9 mouse cellular contexts compared by ENCODE assay signal in genomic region chr12:86816702-86817610, GRCm38 (mm10).
DNase-seq lines count a peak whose midpoint lies in the region; ATAC-seq and TF ChIP-seq lines count a peak whose summit lies in the region.
"Had no signal": no experiment of that assay in that cellular context is flagged by ENCODE, and none has a peak within 500 bp of the region (broad histone marks: within the 10 kb centered on the region; RNA-seq: fewer than 3 reads in every experiment).

No protein-coding gene starts in this region.

- no peaks in the 10 kb centered on the region for H3K36me3 ChIP-seq in thymus, adult 2 months (ENCODE audit: control insufficient read depth, insufficient read depth, low read length)
- H3K36me3 ChIP-seq in forebrain, embryonic 11.5 days (ENCODE audit: control insufficient read depth, insufficient read depth, low read length), result no peaks in the 10 kb centered on the region
- no peaks in the 10 kb centered on the region for H3K36me3 ChIP-seq in limb, embryonic 13.5 days
- no peaks in the 10 kb centered on the region for H3K36me3 ChIP-seq in stomach, embryonic 14.5 days (ENCODE audit: control insufficient read depth, insufficient read depth, low read length)

- intact Hi-C loops in heart, postnatal 36 days (cut with DNase I), result loop anchor here (1.0 kb wide), 1 partner anchor 16 kb away; no protein-coding TSS in a partner anchor

- peak overlapping the region; percentile 16 for H3K9ac ChIP-seq in forebrain, embryonic 11.5 days (ENCODE audit: low read length)
- 0 out of 2 replicates have a peak overlapping the region, but pooled peaks have one; percentile 39 for H3K9ac ChIP-seq in limb, embryonic 13.5 days
- H3K9ac ChIP-seq in stomach, embryonic 14.5 days (replicated peaks; ENCODE audit: low read depth, low read length), result 0 out of 2 replicates have a peak overlapping the region, but pooled peaks have one; percentile 3

- H3K27ac ChIP-seq in thymus, adult 2 months (ENCODE audit: control insufficient read depth, insufficient read depth, low read length), result peak overlapping the region; percentile 1; the same call in 1 of the 2 replicates
- peak overlapping the region; percentile 86 for H3K27ac ChIP-seq in forebrain, embryonic 11.5 days (ENCODE audit: low read depth, low read length)
- H3K27ac ChIP-seq in limb, embryonic 13.5 days, result peak overlapping the region; percentile 87
- peak overlapping the region; percentile 61; the same call in 1 of the 2 replicates for H3K27ac ChIP-seq in stomach, embryonic 14.5 days (ENCODE audit: low read length)

- no peaks in the 10 kb centered on the region for H3K9me3 ChIP-seq in forebrain, embryonic 11.5 days (ENCODE audit: control insufficient read depth, low read length)
- no peaks in the 10 kb centered on the region for H3K9me3 ChIP-seq in limb, embryonic 13.5 days
- H3K9me3 ChIP-seq in stomach, embryonic 14.5 days (ENCODE audit: control insufficient read depth, low read depth, low read length), result no peaks in the 10 kb centered on the region

- ATAC-seq in forebrain, embryonic 11.5 days (replicated peaks; ENCODE audit: low FRiP score), result no peak
- peak; percentile 21; the same call in 1 of the 2 replicates for ATAC-seq in limb, embryonic 13.5 days (ENCODE audit: low FRiP score, low read depth)
- peak; percentile 29; the same call in 1 of the 2 replicates for ATAC-seq in stomach, embryonic 14.5 days (ENCODE audit: insufficient number of reproducible peaks, insufficient read depth, low FRiP score, low read depth)
- ATAC-seq: Patski had no signal

- 56% methylated on average over 11 of the region's 11 CpGs for whole genome bisulfite sequencing in thymus, adult 2 months
- WGBS in forebrain, embryonic 11.5 days, result 28% methylated on average over 11 of the region's 11 CpGs
- 32% methylated on average over 11 of the region's 11 CpGs for WGBS in limb, embryonic 13.5 days
- WGBS in stomach, embryonic 14.5 days, result 47% methylated on average over 11 of the region's 11 CpGs

- no peak for TF ChIP-seq CTCF in thymus, adult 2 months (IDR thresholded peaks at IDR 0.05; ENCODE audit: borderline replicate concordance, control insufficient read depth, extremely low read depth, insufficient read depth, low read length, poor library complexity)

- H3K27me3 ChIP-seq in thymus, adult 2 months (ENCODE audit: control insufficient read depth, insufficient read depth, low read length), result no peaks in the 10 kb centered on the region
- no peaks in the 10 kb centered on the region for H3K27me3 ChIP-seq in forebrain, embryonic 11.5 days (ENCODE audit: control insufficient read depth, insufficient read depth, low read length)
- H3K27me3 ChIP-seq in limb, embryonic 13.5 days, result no peaks in the 10 kb centered on the region
- no peaks in the 10 kb centered on the region for H3K27me3 ChIP-seq in stomach, embryonic 14.5 days (ENCODE audit: control insufficient read depth, insufficient read depth, low read length)
- H3K27me3 ChIP-seq: Patski had no signal

- H3K4me3 ChIP-seq in thymus, adult 2 months (ENCODE audit: control insufficient read depth, insufficient read depth, low read length), result no peak overlapping the region
- no peak overlapping the region for H3K4me3 ChIP-seq in forebrain, embryonic 11.5 days (ENCODE audit: low read depth, low read length)
- H3K4me3 ChIP-seq in limb, embryonic 13.5 days, result no peak overlapping the region
- H3K4me3 ChIP-seq in stomach, embryonic 14.5 days (ENCODE audit: low read depth, low read length), result no peak overlapping the region

- H3K4me1 ChIP-seq in thymus, adult 2 months (replicated peaks; ENCODE audit: control insufficient read depth, insufficient read depth, low read length), result peaks cover 42% of the 10 kb centered on the region
- peaks cover 40% of the 10 kb centered on the region for H3K4me1 ChIP-seq in forebrain, embryonic 11.5 days (replicated peaks; ENCODE audit: control insufficient read depth, insufficient read depth, low read length)
- H3K4me1 ChIP-seq in limb, embryonic 13.5 days, result peaks cover 55% of the 10 kb centered on the region
- H3K4me1 ChIP-seq in stomach, embryonic 14.5 days (ENCODE audit: control insufficient read depth, insufficient read depth, low read length), result peaks cover 11% of the 10 kb centered on the region

- H3K4me2 ChIP-seq in forebrain, embryonic 11.5 days (ENCODE audit: low read depth, low read length, severe bottlenecking), result peak overlapping the region; percentile 18; the same call in 1 of the 2 replicates
- H3K4me2 ChIP-seq in limb, embryonic 13.5 days (replicated peaks), result 0 out of 2 replicates have a peak overlapping the region, but pooled peaks have one; percentile 12
- H3K4me2 ChIP-seq in stomach, embryonic 14.5 days (replicated peaks; ENCODE audit: low read depth, low read length), result no peak overlapping the region

- TF ChIP-seq POLR2A in thymus, adult 2 months (IDR thresholded peaks at IDR 0.05; ENCODE audit: control insufficient read depth, extremely low read depth, insufficient read depth, low read length, poor library complexity), result no peak

- peak; percentile 44 for DNase-seq in thymus, adult 2 months
- no peak for DNase-seq in thymus, postnatal 10 days (ENCODE audit: low spot score in 2 of 2)
- DNase-seq in forebrain, embryonic 11.5 days (ENCODE audit: low spot score), result no peak
- peak; percentile 62 to 76 for DNase-seq in heart, postnatal 36 days
- no peak for DNase-seq in urinary bladder, postnatal 10 days (ENCODE audit: low spot score)
- no peak for DNase-seq in embryo, embryonic 11 days

Comparison
In these comparisons a context has a peak if more than half of its experiments do, and no peak if none do; other contexts are left out.
1. DNase-seq: peak in thymus, adult 2 months (single experiment) and heart, postnatal 36 days (2 of 2); none in thymus, postnatal 10 days (0 of 2), forebrain, embryonic 11.5 days (single experiment), urinary bladder, postnatal 10 days (single experiment) and embryo, embryonic 11 days (single experiment).
2. H3K27ac ChIP-seq: peak in every context shown above with its lines; median percentile 87 in limb, embryonic 13.5 days; 86 in forebrain, embryonic 11.5 days; 61 in stomach, embryonic 14.5 days; 1 in thymus, adult 2 months.
3. Peak in every context shown above with its lines, with median percentiles within 50 percentile points of each other: H3K9ac ChIP-seq.